Mouse (Mus musculus): ENCODE measurements around the gene Pacsin2. TPM values are rescaled to one million over a fixed set of nuclear protein-coding genes. Genes with fewer than 3 reads are reported as not detected.
A peak's percentile ranks its signal among the peaks of the same experiment; 100 is the strongest.

The Pacsin2 gene
- polyA plus RNA-seq, 1 experiment from 2014 or later: 76.4 TPM

DNA sequence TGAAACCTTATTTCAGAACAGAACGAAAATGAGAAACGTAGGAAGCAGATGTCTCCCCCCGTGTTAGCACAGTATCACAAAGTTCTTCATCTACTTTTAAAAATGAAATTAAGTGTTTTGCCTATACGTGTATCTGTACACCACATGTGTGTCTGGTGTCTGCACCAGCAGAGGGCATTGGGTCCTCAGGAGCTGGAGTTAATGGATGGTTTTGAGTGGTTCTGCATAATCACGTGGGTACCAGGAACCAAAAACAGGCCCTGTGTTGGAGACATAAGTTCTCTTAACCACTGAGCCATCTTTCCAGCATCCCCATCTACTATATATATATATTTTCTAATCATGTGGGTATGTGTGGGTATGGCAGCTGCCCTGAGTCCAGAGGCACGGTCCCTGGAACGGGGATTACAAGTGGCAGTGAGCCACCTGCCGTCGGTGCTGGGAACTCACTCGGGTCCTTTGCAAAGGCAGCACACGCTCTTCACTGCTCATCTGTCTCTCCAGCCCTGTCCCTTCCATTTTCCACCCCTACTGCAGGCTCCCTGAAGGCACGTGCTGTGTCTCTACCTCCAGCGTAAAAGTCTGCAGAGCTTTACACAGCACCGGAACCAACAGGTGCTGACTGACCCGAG is 118.4 kb downstream of the Pacsin2 start:
- no peak overlapping the region for H3K4me3 ChIP-seq (ENCODE audit: low read length)
- peaks cover 23% of the 10 kb centered on the region; the same call in 1 of the 2 replicates for H3K4me1 ChIP-seq (ENCODE audit: control insufficient read depth, insufficient read depth, low read length)
- peak overlapping the region; percentile 86; the same call in 1 of the 2 replicates for H3K27ac ChIP-seq (ENCODE audit: low read length)
- WGBS: 86% methylated on average over 15 of the region's 15 CpGs
- no peaks in the 10 kb centered on the region for H3K27me3 ChIP-seq (replicated peaks; ENCODE audit: control insufficient read depth, insufficient read depth, low read length)
- H3K9me3 ChIP-seq (ENCODE audit: control insufficient read depth, low read length): no peaks in the 10 kb centered on the region
- no peak overlapping the region for H3K9ac ChIP-seq (ENCODE audit: low read depth, low read length)
- H3K36me3 ChIP-seq (ENCODE audit: control insufficient read depth, insufficient read depth, low read length): peaks cover 7% of the 10 kb centered on the region; the same call in 1 of the 2 replicates
- H3K4me2 ChIP-seq (ENCODE audit: low read depth, low read length): no peak overlapping the region
- ATAC-seq: no peak

DNA sequence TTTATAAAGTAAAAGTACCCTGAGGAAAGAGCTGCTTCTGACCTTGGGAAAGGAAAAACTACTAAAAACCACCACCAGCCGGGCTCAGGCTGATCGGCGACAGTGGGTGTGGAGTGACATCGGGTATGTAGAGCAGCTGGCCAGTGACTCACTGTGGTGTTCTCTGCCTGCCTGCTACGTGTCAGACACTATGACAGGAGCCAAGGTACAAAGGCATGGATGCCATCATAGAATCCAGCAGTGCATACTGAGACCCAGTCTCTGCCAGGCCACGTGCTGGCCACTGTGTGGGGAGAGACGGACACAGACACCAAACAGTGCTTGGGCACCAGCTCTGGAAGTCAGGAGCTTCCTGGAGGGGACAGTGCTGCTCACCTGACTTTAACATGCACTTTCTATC is 119.5 kb downstream of the Pacsin2 start:
- no peaks in the 10 kb centered on the region for H3K27me3 ChIP-seq (replicated peaks; ENCODE audit: control insufficient read depth, insufficient read depth, low read length)
- H3K27ac ChIP-seq (ENCODE audit: low read length): peak overlapping the region; percentile 86
- peaks cover 20% of the 10 kb centered on the region; the same call in 1 of the 2 replicates for H3K4me1 ChIP-seq (ENCODE audit: control insufficient read depth, insufficient read depth, low read length)
- ATAC-seq: peak; percentile 71
- H3K9ac ChIP-seq (ENCODE audit: low read depth, low read length): peak overlapping the region; percentile 46; the same call in 1 of the 2 replicates
- H3K4me2 ChIP-seq (ENCODE audit: low read depth, low read length): 0 out of 2 replicates have a peak overlapping the region, but pooled peaks have one; percentile 19
- WGBS: 50% methylated on average over 7 of the region's 7 CpGs
- peaks cover 14% of the 10 kb centered on the region for H3K36me3 ChIP-seq (ENCODE audit: control insufficient read depth, insufficient read depth, low read length)
- H3K4me3 ChIP-seq (ENCODE audit: low read length): no peak overlapping the region
- H3K9me3 ChIP-seq (ENCODE audit: control insufficient read depth, low read length): no peaks in the 10 kb centered on the region

DNA sequence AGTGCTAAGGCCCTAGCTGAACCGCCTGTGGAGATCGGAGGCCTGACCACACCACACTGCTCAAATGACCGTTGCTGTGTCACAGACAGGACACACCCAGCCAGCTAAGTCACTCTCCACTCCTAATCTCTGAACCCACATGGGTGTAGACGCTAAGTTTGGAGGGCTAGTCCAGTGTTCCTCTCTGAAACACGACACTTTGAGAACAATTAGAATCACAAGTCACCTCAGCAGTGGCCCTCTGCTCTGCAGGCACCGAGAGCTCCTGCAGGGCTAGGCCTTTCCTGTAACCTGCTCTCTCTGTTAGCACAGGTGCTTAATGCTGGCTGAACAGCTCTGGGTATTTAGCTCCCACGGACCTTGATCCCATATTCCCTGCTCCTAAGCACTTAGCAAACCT is 120.2 kb downstream of the Pacsin2 start:
- Histone ChIP-seq H3K27me3 (replicated peaks; ENCODE audit: control insufficient read depth, insufficient read depth, low read length) (no peaks in the 10 kb centered on the region), H3K27ac (ENCODE audit: low read length) (peak overlapping the region; percentile 86), H3K9me3 (ENCODE audit: control insufficient read depth, low read length) (no peaks in the 10 kb centered on the region), H3K36me3 (ENCODE audit: control insufficient read depth, insufficient read depth, low read length) (peaks cover 14% of the 10 kb centered on the region), H3K9ac (ENCODE audit: low read depth, low read length) (peak overlapping the region; percentile 42), H3K4me2 (ENCODE audit: low read depth, low read length) (peak overlapping the region; percentile 19; the same call in 1 of the 2 replicates), H3K4me1 (ENCODE audit: control insufficient read depth, insufficient read depth, low read length) (peaks cover 20% of the 10 kb centered on the region; the same call in 1 of the 2 replicates), H3K4me3 (ENCODE audit: low read length) (no peak overlapping the region; the same call in 1 of the 2 replicates)
- 34% methylated on average over 7 of the region's 7 CpGs for WGBS
- peak; percentile 79 for ATAC-seq

DNA sequence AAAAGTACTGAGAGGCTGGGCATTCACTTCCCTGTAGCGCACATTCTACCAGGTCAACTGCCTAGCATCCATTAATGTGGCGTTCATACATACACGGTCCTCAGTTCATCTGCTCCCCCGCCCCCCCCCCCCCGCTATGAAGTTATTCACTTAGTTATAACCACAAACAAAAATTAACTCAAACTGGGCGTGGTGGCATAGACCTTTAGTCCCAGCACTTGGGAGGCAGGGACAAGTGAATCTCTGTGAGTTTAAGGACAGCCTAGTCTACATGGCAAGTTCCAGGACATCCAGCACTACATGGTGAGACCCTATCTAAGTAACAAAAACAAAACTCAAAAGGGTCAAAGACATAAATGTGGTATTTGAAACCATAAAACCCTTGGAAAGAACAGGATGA is 125.5 kb downstream of the Pacsin2 start:
- Histone ChIP-seq H3K4me3 (ENCODE audit: low read length) (no peak overlapping the region), H3K4me1 (ENCODE audit: control insufficient read depth, insufficient read depth, low read length) (peaks cover 10% of the 10 kb centered on the region), H3K4me2 (ENCODE audit: low read depth, low read length) (0 out of 2 replicates have a peak overlapping the region, but pooled peaks have one; percentile 6), H3K9me3 (ENCODE audit: control insufficient read depth, low read length) (no peaks in the 10 kb centered on the region), H3K9ac (ENCODE audit: low read depth, low read length) (no peak overlapping the region), H3K36me3 (ENCODE audit: control insufficient read depth, insufficient read depth, low read length) (peaks cover 17% of the 10 kb centered on the region; the same call in 1 of the 2 replicates), H3K27ac (ENCODE audit: low read length) (peak overlapping the region; percentile 77), H3K27me3 (replicated peaks; ENCODE audit: control insufficient read depth, insufficient read depth, low read length) (no peaks in the 10 kb centered on the region)
- 69% methylated on average over 6 of the region's 6 CpGs for WGBS
- peak; percentile 51 for ATAC-seq

DNA sequence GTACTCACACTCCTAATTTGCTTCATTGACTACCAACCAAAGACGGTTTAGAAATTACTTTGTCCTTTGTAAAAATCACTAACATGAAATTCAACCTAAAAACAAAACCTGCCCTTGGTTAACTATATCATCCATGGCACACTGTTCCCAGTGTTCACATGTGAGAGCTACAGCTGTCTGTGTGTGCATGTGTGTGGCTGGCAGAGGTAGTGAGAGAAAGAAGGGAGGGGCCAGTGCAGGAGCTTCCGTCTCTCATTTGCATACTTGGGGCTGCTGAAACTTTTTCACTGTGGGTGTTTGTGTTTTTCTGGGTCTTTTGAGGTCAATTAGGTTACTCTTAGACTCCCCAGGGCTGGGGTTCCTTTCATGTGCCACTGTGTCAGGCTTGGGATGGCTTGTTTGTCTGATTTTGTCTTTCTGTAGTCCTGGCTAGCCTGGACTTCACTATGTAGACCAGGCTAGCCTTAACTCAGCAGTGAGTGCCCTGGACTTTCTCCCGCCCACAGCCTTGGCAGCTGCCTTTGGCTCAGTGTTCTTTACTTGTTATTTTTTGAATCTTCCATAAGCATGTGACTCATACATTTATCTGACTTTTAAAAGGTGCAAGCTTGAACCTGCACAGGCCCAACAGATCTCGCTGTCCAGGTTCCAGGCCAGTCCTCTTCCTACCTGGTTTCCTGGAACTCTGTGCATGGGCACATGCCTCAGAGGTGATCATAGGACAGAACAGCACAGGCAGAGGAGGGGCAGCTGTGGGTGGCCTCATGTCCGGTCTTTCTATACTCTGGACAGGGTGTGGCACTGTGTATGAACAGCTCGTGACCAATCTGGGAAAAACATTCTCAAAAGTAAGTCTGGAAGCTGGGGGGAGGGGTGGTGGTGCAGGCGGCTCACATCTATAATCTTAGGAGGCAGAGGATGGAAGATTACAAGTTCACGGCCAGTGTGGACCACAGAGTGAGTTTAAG is 126.2 kb downstream of the Pacsin2 start:
- no peak overlapping the region for H3K4me3 ChIP-seq (ENCODE audit: low read length)
- H3K4me1 ChIP-seq (ENCODE audit: control insufficient read depth, insufficient read depth, low read length): peaks cover 10% of the 10 kb centered on the region
- H3K9ac ChIP-seq (ENCODE audit: low read depth, low read length): no peak overlapping the region
- H3K9me3 ChIP-seq (ENCODE audit: control insufficient read depth, low read length): no peaks in the 10 kb centered on the region
- H3K27ac ChIP-seq (ENCODE audit: low read length): peak overlapping the region; percentile 77
- H3K27me3 ChIP-seq (replicated peaks; ENCODE audit: control insufficient read depth, insufficient read depth, low read length): no peaks in the 10 kb centered on the region
- peak; percentile 88 for ATAC-seq
- peak overlapping the region; percentile 6; the same call in 1 of the 2 replicates for H3K4me2 ChIP-seq (ENCODE audit: low read depth, low read length)
- H3K36me3 ChIP-seq (ENCODE audit: control insufficient read depth, insufficient read depth, low read length): peaks cover 24% of the 10 kb centered on the region
- WGBS: 68% methylated on average over 8 of the region's 8 CpGs

DNA sequence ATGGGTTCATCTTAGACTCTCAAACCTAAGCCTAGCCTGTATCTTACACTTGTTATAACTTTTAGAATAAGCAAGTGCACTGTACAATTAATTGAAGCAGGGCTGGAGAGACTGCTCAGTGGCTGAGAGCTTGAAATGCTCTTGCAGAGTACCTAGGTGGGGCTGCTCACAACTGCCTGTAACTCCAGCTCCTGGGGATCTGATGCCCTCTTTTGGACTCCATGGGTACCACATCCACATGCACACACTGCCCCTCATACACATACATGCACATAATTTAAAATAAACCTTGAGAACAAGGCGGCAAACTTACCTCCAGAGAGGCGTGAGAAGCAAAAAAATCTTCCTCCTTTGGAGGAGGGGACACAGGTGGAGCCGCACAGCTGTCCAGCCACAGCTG is 132.0 kb downstream of the Pacsin2 start:
- peaks cover 23% of the 10 kb centered on the region for H3K36me3 ChIP-seq (ENCODE audit: control insufficient read depth, insufficient read depth, low read length)
- no peak overlapping the region for H3K27ac ChIP-seq (ENCODE audit: low read length)
- H3K9ac ChIP-seq (ENCODE audit: low read depth, low read length): no peak overlapping the region
- H3K27me3 ChIP-seq (replicated peaks; ENCODE audit: control insufficient read depth, insufficient read depth, low read length): no peaks in the 10 kb centered on the region
- WGBS: 81% methylated on average over 3 of the region's 3 CpGs
- no peak overlapping the region for H3K4me2 ChIP-seq (ENCODE audit: low read depth, low read length)
- H3K4me1 ChIP-seq (ENCODE audit: control insufficient read depth, insufficient read depth, low read length): no peaks in the 10 kb centered on the region
- ATAC-seq: no peak
- no peaks in the 10 kb centered on the region for H3K9me3 ChIP-seq (ENCODE audit: control insufficient read depth, low read length)
- no peak overlapping the region for H3K4me3 ChIP-seq (ENCODE audit: low read length)

DNA sequence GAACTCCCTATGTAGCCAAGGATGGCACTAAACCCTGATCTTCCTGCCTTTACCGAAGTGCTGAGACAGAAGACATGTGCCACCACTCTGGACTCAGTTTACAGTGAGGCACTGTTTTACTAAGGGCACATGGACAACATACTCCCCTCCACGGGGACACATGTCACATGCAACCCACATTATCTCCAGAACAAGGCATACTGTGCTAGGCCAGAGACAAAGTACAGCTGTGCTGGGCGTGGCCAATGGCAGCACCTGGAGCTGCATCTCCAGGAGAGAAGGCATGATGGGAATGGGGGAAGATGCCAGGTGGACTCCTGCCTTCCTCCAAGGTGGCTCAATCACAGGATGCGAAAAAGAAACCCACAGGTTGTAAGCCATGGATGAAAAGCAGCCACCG is 135.5 kb downstream of the Pacsin2 start:
- peak; percentile 57 for ATAC-seq
- H3K27me3 ChIP-seq (replicated peaks; ENCODE audit: control insufficient read depth, insufficient read depth, low read length): no peaks in the 10 kb centered on the region
- no peaks in the 10 kb centered on the region for H3K4me1 ChIP-seq (ENCODE audit: control insufficient read depth, insufficient read depth, low read length)
- no peaks in the 10 kb centered on the region for H3K9me3 ChIP-seq (ENCODE audit: control insufficient read depth, low read length)
- H3K9ac ChIP-seq (ENCODE audit: low read depth, low read length): no peak overlapping the region
- no peak overlapping the region for H3K4me3 ChIP-seq (ENCODE audit: low read length)
- H3K4me2 ChIP-seq (ENCODE audit: low read depth, low read length): no peak overlapping the region
- WGBS: 80% methylated on average over 5 of the region's 5 CpGs
- no peak overlapping the region for H3K27ac ChIP-seq (ENCODE audit: low read length)
- peaks cover 36% of the 10 kb centered on the region for H3K36me3 ChIP-seq (ENCODE audit: control insufficient read depth, insufficient read depth, low read length)

Data from intestine, embryonic 16.5 days (tissue).